Mouse (Mus musculus): ENCODE data around the gene Prss21. TPM values are rescaled to one million over a fixed set of nuclear protein-coding genes. Genes with fewer than 3 reads are reported as not detected.

The Prss21 gene
- polyA plus RNA-seq, 1 experiment from 2014 or later = not detected

DNA sequence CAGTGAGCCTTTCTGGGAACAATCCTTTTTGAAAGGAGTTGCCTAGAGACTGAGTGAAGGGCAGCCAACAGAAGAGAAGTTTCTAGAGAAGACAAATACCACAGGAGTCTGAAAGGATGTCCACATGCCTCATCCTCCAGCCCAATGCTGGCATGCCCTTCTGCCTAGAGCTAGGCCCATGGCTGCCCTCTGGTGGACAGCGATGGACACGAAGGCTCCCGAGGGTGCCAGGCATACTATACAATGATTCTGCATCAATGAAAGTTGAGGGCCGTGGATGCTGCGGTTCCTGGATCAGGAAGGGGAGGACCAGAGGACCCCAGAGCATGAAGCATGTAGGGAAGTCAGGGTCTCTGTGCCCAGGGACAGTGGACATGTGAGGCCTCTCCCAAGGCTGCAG is 14.6 kb upstream of the Prss21 start:
- ATAC-seq (no peak), DNase-seq (ENCODE audit: low spot score) (peak; percentile 58)
- Histone ChIP-seq H3K27me3 (replicated peaks; ENCODE audit: control insufficient read depth, insufficient read depth, low read length) (no peaks in the 10 kb centered on the region), H3K36me3 (ENCODE audit: control insufficient read depth, insufficient read depth, low read length) (no peaks in the 10 kb centered on the region), H3K4me2 (ENCODE audit: low read length) (no peak overlapping the region), H3K4me1 (ENCODE audit: control insufficient read depth, insufficient read depth, low read length) (no peaks in the 10 kb centered on the region), H3K9ac (ENCODE audit: low read length) (no peak overlapping the region), H3K27ac (ENCODE audit: low read depth, low read length) (no peak overlapping the region), H3K9me3 (replicated peaks; ENCODE audit: control insufficient read depth, low read length) (no peaks in the 10 kb centered on the region), H3K4me3 (ENCODE audit: low read depth, low read length) (no peak overlapping the region)
- 43% methylated on average over 5 of the region's 5 CpGs for WGBS

- WGBS = 92% methylated on average over 10 of the region's 10 CpGs
Measured at GRCm38 (mm10) chr17:23854229-23854765, 13.6 kb upstream of the Prss21 start.

GRCm38 (mm10) chr17:23857193-23857592 is 10.7 kb upstream of the Prss21 start:
- ATAC-seq = no peak
- Histone ChIP-seq H3K27me3 (replicated peaks; ENCODE audit: control insufficient read depth, insufficient read depth, low read length) (no peaks in the 10 kb centered on the region), H3K9me3 (replicated peaks; ENCODE audit: control insufficient read depth, low read length) (no peaks in the 10 kb centered on the region), H3K9ac (ENCODE audit: low read length) (no peak overlapping the region), H3K36me3 (ENCODE audit: control insufficient read depth, insufficient read depth, low read length) (no peaks in the 10 kb centered on the region), H3K27ac (ENCODE audit: low read depth, low read length) (no peak overlapping the region), H3K4me3 (ENCODE audit: low read depth, low read length) (no peak overlapping the region), H3K4me2 (ENCODE audit: low read length) (no peak overlapping the region), H3K4me1 (ENCODE audit: control insufficient read depth, insufficient read depth, low read length) (no peaks in the 10 kb centered on the region)
- no peak for DNase-seq (ENCODE audit: low spot score)
- WGBS = 81% methylated on average over 6 of the region's 6 CpGs

More at GRCm38 (mm10) chr17:23854229-23854765, 13.6 kb upstream of the Prss21 start:
- no peak overlapping the region for H3K4me3 ChIP-seq (ENCODE audit: low read depth, low read length)
- H3K9ac ChIP-seq (ENCODE audit: low read length) = no peak overlapping the region
- no peak overlapping the region for H3K27ac ChIP-seq (ENCODE audit: low read depth, low read length)
- no peak overlapping the region for H3K4me2 ChIP-seq (ENCODE audit: low read length)
- no peaks in the 10 kb centered on the region for H3K9me3 ChIP-seq (replicated peaks; ENCODE audit: control insufficient read depth, low read length)
- no peaks in the 10 kb centered on the region for H3K36me3 ChIP-seq (ENCODE audit: control insufficient read depth, insufficient read depth, low read length)
- no peaks in the 10 kb centered on the region for H3K4me1 ChIP-seq (ENCODE audit: control insufficient read depth, insufficient read depth, low read length)
- DNase-seq (ENCODE audit: low spot score) = no peak
- ATAC-seq = no peak
- no peaks in the 10 kb centered on the region for H3K27me3 ChIP-seq (replicated peaks; ENCODE audit: control insufficient read depth, insufficient read depth, low read length)

DNA sequence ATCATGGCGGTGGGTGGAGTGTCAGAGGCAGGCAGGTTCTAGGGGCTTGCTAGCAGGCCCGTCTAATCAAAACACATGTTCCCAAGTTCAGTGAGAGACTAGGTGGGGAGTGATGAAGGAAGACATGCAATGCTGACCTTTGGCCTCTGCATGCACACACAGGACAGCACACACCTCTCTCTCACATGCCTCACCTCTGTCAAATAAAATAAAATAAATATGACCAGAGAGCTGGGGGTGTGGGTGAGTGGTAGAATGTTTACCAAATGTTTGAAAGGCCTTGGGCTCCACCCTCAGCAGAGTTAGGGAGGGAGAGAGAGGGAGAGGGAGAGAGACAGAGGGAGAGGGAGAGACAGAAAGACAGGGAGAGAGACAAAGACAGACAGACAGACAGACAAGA is 9.9 kb upstream of the Prss21 start:
- ATAC-seq (no peak), DNase-seq (ENCODE audit: low spot score) (no peak)
- no peaks in the 10 kb centered on the region for H3K4me1 ChIP-seq (ENCODE audit: control insufficient read depth, insufficient read depth, low read length)
- 88% methylated on average over 2 of the region's 2 CpGs for WGBS
- no peaks in the 10 kb centered on the region for H3K9me3 ChIP-seq (replicated peaks; ENCODE audit: control insufficient read depth, low read length)
- no peak overlapping the region for H3K4me3 ChIP-seq (ENCODE audit: low read depth, low read length)
- no peak overlapping the region for H3K9ac ChIP-seq (ENCODE audit: low read length)
- H3K36me3 ChIP-seq (ENCODE audit: control insufficient read depth, insufficient read depth, low read length) = no peaks in the 10 kb centered on the region
- H3K4me2 ChIP-seq (ENCODE audit: low read length) = no peak overlapping the region
- no peaks in the 10 kb centered on the region for H3K27me3 ChIP-seq (replicated peaks; ENCODE audit: control insufficient read depth, insufficient read depth, low read length)
- H3K27ac ChIP-seq (ENCODE audit: low read depth, low read length) = no peak overlapping the region

- no peak for DNase-seq (ENCODE audit: low spot score)
- Histone ChIP-seq H3K36me3 (ENCODE audit: control insufficient read depth, insufficient read depth, low read length) (no peaks in the 10 kb centered on the region), H3K4me1 (ENCODE audit: control insufficient read depth, insufficient read depth, low read length) (no peaks in the 10 kb centered on the region), H3K9ac (ENCODE audit: low read length) (no peak overlapping the region), H3K27ac (ENCODE audit: low read depth, low read length) (no peak overlapping the region), H3K9me3 (replicated peaks; ENCODE audit: control insufficient read depth, low read length) (no peaks in the 10 kb centered on the region), H3K27me3 (replicated peaks; ENCODE audit: control insufficient read depth, insufficient read depth, low read length) (no peaks in the 10 kb centered on the region), H3K4me3 (ENCODE audit: low read depth, low read length) (no peak overlapping the region), H3K4me2 (ENCODE audit: low read length) (no peak overlapping the region)
- ATAC-seq = no peak
- 79% methylated on average over 4 of the region's 4 CpGs for WGBS
Measured at GRCm38 (mm10) chr17:23862926-23863325, 4.9 kb upstream of the Prss21 start.

- Histone ChIP-seq H3K4me2 (ENCODE audit: low read length) (no peak overlapping the region), H3K27ac (ENCODE audit: low read depth, low read length) (no peak overlapping the region), H3K9me3 (replicated peaks; ENCODE audit: control insufficient read depth, low read length) (no peaks in the 10 kb centered on the region), H3K4me1 (ENCODE audit: control insufficient read depth, insufficient read depth, low read length) (no peaks in the 10 kb centered on the region), H3K36me3 (ENCODE audit: control insufficient read depth, insufficient read depth, low read length) (no peaks in the 10 kb centered on the region), H3K9ac (ENCODE audit: low read length) (no peak overlapping the region), H3K4me3 (ENCODE audit: low read depth, low read length) (no peak overlapping the region), H3K27me3 (replicated peaks; ENCODE audit: control insufficient read depth, insufficient read depth, low read length) (no peaks in the 10 kb centered on the region)
- DNase-seq (ENCODE audit: low spot score) (no peak), ATAC-seq (no peak)
- WGBS = 90% methylated on average over 11 of the region's 11 CpGs
Measured at GRCm38 (mm10) chr17:23868513-23868912, 657 bp downstream of the Prss21 start.

DNA sequence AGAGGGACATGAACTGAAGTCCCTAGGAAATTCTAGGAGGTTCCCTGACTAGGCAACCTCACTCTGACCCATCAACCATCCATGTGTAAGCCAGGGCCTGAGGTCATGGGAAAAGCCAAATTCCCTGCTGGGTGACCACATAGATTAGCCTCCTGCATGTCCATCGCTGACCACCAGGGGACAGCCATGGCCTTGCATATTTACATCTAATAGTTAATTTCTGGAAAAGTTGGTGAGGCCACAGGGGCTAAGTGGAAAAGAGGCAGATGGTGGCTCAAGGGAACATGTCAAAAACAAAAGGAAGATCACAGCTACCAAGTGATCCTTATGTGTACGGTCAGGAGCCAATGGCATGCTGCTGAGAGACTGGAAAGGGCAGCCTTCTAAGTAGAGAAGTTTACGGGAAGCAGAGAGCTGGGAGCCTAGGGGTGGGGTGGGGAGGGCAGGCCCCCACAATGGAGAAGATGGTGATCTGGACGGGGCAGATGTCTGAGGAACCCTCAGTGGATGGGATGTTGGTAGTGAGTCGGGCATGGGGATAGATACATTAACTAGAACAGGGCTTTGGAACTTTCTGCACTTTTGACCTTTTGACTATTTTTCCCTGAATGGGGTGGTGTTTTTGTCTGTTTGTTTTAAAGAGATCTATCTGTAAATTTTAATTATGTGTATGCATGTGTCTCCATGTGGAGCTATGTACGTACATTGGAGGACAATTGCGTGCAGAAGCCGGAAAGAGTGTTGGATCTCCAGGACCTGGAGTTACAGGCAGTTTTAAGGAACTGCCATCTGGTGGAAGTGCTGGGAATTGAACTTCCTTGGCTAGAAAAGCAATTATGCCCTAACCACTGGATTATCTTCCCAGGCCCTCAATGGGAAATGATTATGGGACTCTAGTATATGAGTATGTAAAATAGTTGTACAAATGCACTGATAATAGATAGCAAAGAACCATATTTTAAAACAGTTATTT is 6.3 kb downstream of the Prss21 start:
- DNase-seq (ENCODE audit: low spot score) (peak; percentile 67), ATAC-seq (0 out of 2 replicates have a peak, but pooled peaks have one; percentile 29)
- no peak overlapping the region for H3K27ac ChIP-seq (ENCODE audit: low read depth, low read length)
- no peaks in the 10 kb centered on the region for H3K9me3 ChIP-seq (replicated peaks; ENCODE audit: control insufficient read depth, low read length)
- no peaks in the 10 kb centered on the region for H3K27me3 ChIP-seq (replicated peaks; ENCODE audit: control insufficient read depth, insufficient read depth, low read length)
- 50% methylated on average over 8 of the region's 8 CpGs for WGBS
- H3K4me3 ChIP-seq (ENCODE audit: low read depth, low read length) = no peak overlapping the region
- no peak overlapping the region for H3K4me2 ChIP-seq (ENCODE audit: low read length)
- no peaks in the 10 kb centered on the region for H3K36me3 ChIP-seq (ENCODE audit: control insufficient read depth, insufficient read depth, low read length)
- no peaks in the 10 kb centered on the region for H3K4me1 ChIP-seq (ENCODE audit: control insufficient read depth, insufficient read depth, low read length)
- H3K9ac ChIP-seq (ENCODE audit: low read length) = no peak overlapping the region

- WGBS = 35% methylated on average over 3 of the region's 3 CpGs
- peak; percentile 29; the same call in 1 of the 2 replicates for ATAC-seq
Measured at GRCm38 (mm10) chr17:23876741-23877140, 8.9 kb downstream of the Prss21 start.

GRCm38 (mm10) chr17:23877166-23877565 is 9.3 kb downstream of the Prss21 start:
- 75% methylated on average over 2 of the region's 2 CpGs for WGBS
- Histone ChIP-seq H3K27me3 (replicated peaks; ENCODE audit: control insufficient read depth, insufficient read depth, low read length) (no peaks in the 10 kb centered on the region), H3K27ac (ENCODE audit: low read depth, low read length) (no peak overlapping the region), H3K36me3 (ENCODE audit: control insufficient read depth, insufficient read depth, low read length) (no peaks in the 10 kb centered on the region), H3K4me1 (ENCODE audit: control insufficient read depth, insufficient read depth, low read length) (no peaks in the 10 kb centered on the region), H3K9ac (ENCODE audit: low read length) (no peak overlapping the region), H3K9me3 (replicated peaks; ENCODE audit: control insufficient read depth, low read length) (no peaks in the 10 kb centered on the region), H3K4me2 (ENCODE audit: low read length) (no peak overlapping the region), H3K4me3 (ENCODE audit: low read depth, low read length) (no peak overlapping the region)
- ATAC-seq = 0 out of 2 replicates have a peak, but pooled peaks have one; percentile 20
- DNase-seq (ENCODE audit: low spot score) = peak; percentile 16

More at GRCm38 (mm10) chr17:23876741-23877140, 8.9 kb downstream of the Prss21 start:
- no peak overlapping the region for H3K9ac ChIP-seq (ENCODE audit: low read length)
- H3K9me3 ChIP-seq (replicated peaks; ENCODE audit: control insufficient read depth, low read length) = no peaks in the 10 kb centered on the region
- peak; percentile 51 for DNase-seq (ENCODE audit: low spot score)
- no peak overlapping the region for H3K4me2 ChIP-seq (ENCODE audit: low read length)
- H3K36me3 ChIP-seq (ENCODE audit: control insufficient read depth, insufficient read depth, low read length) = no peaks in the 10 kb centered on the region
- no peak overlapping the region for H3K4me3 ChIP-seq (ENCODE audit: low read depth, low read length)
- no peaks in the 10 kb centered on the region for H3K27me3 ChIP-seq (replicated peaks; ENCODE audit: control insufficient read depth, insufficient read depth, low read length)
- H3K27ac ChIP-seq (ENCODE audit: low read depth, low read length) = no peak overlapping the region
- no peaks in the 10 kb centered on the region for H3K4me1 ChIP-seq (ENCODE audit: control insufficient read depth, insufficient read depth, low read length)

Data from forebrain, embryonic 14.5 days (tissue).